Mouse (Mus musculus) cortical plate, adult 2 months (tissue): ENCODE data around the gene Kif23. TPM values are rescaled to one million over a fixed set of nuclear protein-coding genes. Genes with fewer than 3 reads are reported as not detected.

ENCODE experiments used
- H3K27ac ChIP-seq: fragments of 200-500 bp; 2 replicates; pipeline ENCODE4 v1.5.1; 2012; ENCODE audit warnings: low read length, control low read depth, inconsistent platforms; ENCODE audit not compliant: insufficient read depth
- H3K4me1 ChIP-seq: fragments of 200-500 bp; 2 replicates; pipeline ENCODE4 v1.6.1; 2011; ENCODE audit warnings: low read length; ENCODE audit not compliant: control insufficient read depth, insufficient read depth
- H3K4me3 ChIP-seq: fragments of 200-500 bp; 2 replicates; pipeline ENCODE4 v1.5.1; 2011; ENCODE audit warnings: mild to moderate bottlenecking, low read length, control low read depth; ENCODE audit not compliant: insufficient read depth
- CTCF ChIP-seq: fragments of 200-500 bp; IDR thresholded peaks from 2 replicates; pipeline ENCODE4 v1.5.1; 2011; ENCODE audit warnings: mild to moderate bottlenecking, control low read depth, low read length; ENCODE audit not compliant: insufficient read depth; ENCODE audit errors: extremely low read depth
- POLR2A ChIP-seq: fragments of 200-500 bp; IDR thresholded peaks from 2 replicates; pipeline ENCODE4 v1.6.1; 2011; ENCODE audit warnings: mild to moderate bottlenecking, low read length, control low read depth; ENCODE audit not compliant: insufficient read depth; ENCODE audit errors: extremely low read depth
- polyA plus RNA-seq: library from polyadenylated mRNA; depleted of rRNA; stranded (reverse); fragments of >200 nt; gene quantifications from 2 replicates; pipeline ENCODE4 v1.2.3, GENCODE M21; 2012

The Kif23 gene
- polyA plus RNA-seq, 1 experiment, result 2.2 TPM

DNA sequence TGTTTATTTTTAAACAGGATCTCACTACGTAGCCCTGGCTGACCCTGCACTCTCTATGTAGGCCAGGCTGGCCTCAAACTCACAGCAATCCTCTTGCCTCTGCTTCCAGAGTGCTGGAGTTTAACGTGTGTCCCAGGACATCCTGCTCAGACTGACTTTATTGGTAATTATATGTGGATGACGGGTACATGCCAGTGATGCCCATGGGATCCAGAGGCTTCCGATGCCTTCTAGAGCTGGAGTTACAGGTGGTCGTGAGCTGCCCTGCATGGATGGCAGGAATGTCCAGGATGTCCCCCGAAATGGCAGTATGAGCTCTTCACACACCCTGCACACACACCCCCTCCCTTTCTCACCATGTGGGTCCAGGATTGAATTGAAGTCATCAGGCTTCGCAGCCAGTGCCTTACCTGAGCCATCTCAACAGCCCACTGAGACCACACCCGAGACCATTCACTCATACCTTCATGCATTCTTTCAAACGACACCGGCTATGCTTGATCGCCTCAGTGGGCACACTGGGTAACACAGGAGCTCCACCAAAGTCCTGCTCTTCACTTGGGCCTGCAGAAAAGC, 37.7 kb downstream of the Kif23 start:
- no peak overlapping the region for H3K4me3 ChIP-seq
- no peaks in the 10 kb centered on the region; the same call in 1 of the 2 replicates for H3K4me1 ChIP-seq
- no peak overlapping the region for H3K27ac ChIP-seq
- TF ChIP-seq POLR2A (no peak), CTCF (no peak)

DNA sequence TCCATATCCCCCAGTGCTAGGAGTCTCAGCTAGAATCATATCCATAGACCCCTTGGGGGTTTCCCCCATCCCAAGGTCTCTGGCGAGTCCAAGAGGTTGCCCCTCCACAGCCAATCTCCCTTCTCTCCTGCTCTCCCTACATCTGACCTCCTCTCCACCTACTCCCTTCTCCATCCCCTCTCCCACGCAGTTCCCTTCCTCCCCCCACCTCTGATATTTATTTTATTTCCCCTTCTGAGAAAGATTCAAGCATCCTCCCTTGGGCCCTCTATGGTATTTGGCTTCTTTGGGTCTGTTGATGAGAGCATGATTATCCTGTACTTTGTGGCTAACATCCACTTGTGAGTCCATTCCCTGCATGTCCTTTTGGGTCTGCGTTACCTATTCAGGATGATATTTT, 38.2 kb downstream of the Kif23 start:
- no peak for TF ChIP-seq CTCF
- no peak for TF ChIP-seq POLR2A
- Histone ChIP-seq H3K27ac (no peak overlapping the region), H3K4me1 (no peaks in the 10 kb centered on the region), H3K4me3 (no peak overlapping the region)

DNA sequence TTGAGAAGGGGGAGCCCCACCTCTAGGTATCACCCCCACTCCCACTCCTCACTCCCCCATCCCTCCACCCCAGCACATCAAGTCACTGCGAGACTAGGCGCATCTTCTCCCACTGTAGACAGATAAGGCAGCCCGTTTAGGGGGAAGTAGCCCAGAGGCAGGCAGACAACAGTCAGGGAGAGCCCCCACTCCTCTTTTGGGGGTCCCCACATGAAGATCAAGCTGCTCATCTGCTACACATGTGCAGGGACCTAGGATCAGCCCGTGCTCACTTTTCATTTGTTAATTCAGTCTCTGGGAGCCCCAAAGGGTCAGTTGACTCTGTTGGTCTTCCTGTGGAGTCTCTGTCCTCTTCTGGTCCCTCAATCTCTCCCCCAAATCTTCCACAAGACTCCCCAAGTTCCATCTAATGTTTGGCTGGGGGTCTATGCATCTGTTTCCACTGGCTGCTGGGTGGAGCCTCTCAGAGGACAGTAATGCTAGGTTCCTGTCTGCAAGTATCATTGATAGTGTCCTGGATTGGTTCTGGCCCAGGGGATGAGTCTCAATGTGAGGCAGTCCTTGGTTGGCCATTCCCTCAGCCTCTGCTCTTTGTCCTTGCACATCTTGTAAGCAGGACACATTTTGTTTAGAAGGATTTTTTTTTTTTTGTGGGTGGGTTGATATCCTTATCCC, 38.8 kb downstream of the Kif23 start:
- no peak overlapping the region for H3K4me3 ChIP-seq
- no peak for TF ChIP-seq CTCF
- no peak overlapping the region for H3K27ac ChIP-seq
- 0 out of 2 replicates have a peak, but pooled peaks cover 1% of the 10 kb centered on the region for H3K4me1 ChIP-seq

DNA sequence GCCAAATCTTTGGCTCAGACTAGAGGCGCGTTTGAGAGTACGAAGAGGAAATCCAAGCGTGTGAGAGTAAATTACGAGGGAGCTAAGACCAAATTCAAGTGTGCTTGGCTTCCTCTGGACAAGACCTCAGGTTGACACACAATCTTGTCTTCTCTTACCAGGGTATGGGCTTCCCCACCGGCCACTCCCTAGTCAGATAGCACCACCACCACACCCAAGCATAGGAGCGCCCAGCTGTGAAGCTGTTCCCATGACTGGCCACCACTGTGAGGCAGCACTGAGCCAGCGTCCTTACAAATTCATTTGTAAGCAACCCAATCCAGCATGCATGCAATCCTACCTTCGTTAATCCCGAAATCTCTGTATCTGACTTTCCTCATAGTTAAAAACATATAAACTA, 39.7 kb downstream of the Kif23 start:
- no peak overlapping the region for H3K27ac ChIP-seq
- TF ChIP-seq CTCF, result peak; percentile 53
- no peak for TF ChIP-seq POLR2A
- no peak overlapping the region for H3K4me3 ChIP-seq
- peaks cover 4% of the 10 kb centered on the region; the same call in 1 of the 2 replicates for H3K4me1 ChIP-seq

DNA sequence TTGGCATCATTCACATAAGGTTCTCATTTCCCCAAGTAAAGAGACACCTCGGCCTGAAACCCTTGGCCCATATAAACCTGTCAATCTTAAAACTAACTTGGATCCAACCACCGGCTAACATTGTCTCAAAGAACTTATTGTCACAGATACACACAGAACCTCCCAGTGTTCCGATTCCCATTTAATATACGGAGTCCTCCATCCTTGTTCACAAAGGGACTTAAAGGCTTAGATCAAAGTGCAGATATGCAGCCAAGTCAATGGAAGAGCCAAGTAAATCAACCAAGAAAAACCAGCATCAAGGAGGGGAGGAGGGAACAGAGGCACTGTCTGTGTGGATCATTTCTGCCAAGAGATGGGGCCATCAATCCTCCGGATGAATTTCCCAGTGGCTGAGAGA, 41.0 kb downstream of the Kif23 start:
- no peak for TF ChIP-seq POLR2A
- no peak for TF ChIP-seq CTCF
- H3K4me1 ChIP-seq, result peaks cover 4% of the 10 kb centered on the region; the same call in 1 of the 2 replicates
- H3K27ac ChIP-seq, result no peak overlapping the region
- H3K4me3 ChIP-seq, result no peak overlapping the region

DNA sequence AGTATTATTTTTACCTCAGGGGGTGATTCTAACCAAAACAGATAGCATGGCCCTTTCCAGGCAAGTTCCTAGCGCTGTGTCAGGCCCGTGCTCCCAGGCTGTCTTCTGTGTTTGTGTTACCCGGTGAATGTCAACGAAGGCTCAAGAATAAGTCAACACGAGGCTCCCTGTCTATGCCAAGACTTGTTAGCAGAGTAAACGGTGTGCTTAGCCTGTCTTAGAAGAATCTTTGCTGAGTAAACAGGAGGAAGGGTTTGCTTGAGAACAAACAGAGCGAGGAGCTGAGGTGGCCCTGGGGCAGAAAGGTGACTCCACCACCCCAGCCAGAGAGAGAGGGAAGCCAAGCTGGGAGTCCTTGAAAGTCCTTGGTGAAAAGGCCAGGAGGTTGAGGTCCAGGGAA, 42.4 kb downstream of the Kif23 start:
- Histone ChIP-seq H3K4me3 (no peak overlapping the region), H3K4me1 (peaks cover 4% of the 10 kb centered on the region; the same call in 1 of the 2 replicates), H3K27ac (no peak overlapping the region)
- TF ChIP-seq CTCF (no peak), POLR2A (no peak)

DNA sequence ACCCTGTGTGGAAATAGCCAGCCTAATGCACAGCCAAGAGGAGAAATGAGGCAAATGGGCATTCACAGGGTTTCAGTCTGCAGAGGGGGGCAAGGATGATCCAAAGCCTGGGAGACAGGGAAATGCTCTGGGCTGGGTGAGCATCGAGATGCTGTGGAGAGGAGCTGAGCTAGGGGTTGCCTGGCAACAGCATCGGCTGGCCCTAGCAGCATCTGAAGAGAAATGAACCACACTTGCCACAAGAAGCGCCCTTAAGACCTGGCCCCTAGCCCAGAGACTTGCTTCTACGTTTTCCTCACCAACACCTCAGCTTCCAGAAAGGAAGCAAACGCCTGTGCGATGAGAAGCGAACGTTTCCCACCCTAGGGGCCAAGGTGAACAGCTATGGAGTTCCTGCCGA, 44.1 kb downstream of the Kif23 start:
- no peak overlapping the region for H3K4me3 ChIP-seq
- no peak for TF ChIP-seq POLR2A
- TF ChIP-seq CTCF, result no peak
- peaks cover 4% of the 10 kb centered on the region; the same call in 1 of the 2 replicates for H3K4me1 ChIP-seq
- H3K27ac ChIP-seq, result no peak overlapping the region

DNA sequence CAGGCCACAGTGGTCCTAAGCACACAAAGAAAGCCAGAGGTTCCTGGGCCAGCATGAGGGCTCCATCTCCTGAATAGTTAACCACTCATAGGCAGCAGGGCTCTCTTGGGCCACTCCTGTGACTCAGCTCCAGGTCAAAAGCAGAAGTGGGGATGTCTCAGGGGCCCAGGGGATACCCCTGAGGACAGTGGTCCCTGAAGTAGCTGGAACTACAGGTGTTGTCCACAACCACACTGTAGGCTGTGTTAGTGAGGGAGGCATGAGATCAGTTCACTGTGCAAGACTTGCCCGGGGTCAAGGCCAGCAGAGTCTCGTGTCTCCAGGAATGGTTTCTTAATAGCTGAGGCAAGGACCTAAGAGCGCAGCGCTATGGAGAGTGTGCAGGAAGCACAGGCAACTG, 45.0 kb downstream of the Kif23 start:
- peaks cover 4% of the 10 kb centered on the region; the same call in 1 of the 2 replicates for H3K4me1 ChIP-seq
- no peak for TF ChIP-seq CTCF
- no peak for TF ChIP-seq POLR2A
- no peak overlapping the region for H3K27ac ChIP-seq
- H3K4me3 ChIP-seq, result no peak overlapping the region

DNA sequence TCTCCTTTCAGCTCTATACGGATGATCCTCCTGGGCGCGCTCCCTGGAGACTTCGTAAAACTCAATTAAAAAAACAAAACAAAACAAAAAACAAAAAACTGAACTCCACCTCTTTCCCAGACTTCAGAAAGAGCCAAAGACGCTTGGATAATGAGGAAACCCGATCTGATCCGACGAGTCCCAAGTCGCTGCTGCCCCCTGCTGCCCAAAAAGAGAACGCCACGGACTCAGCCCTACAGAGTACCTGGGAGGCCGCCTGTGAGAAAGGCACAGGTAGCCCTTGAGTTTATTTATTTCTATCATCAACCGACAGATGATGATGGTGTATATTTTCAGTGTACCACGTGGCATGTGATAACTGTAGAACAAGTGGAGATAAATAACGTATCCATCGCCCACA, 46.8 kb downstream of the Kif23 start:
- Histone ChIP-seq H3K27ac (no peak overlapping the region), H3K4me1 (peaks cover 4% of the 10 kb centered on the region; the same call in 1 of the 2 replicates), H3K4me3 (no peak overlapping the region)
- TF ChIP-seq CTCF, result peak; percentile 79
- no peak for TF ChIP-seq POLR2A

DNA sequence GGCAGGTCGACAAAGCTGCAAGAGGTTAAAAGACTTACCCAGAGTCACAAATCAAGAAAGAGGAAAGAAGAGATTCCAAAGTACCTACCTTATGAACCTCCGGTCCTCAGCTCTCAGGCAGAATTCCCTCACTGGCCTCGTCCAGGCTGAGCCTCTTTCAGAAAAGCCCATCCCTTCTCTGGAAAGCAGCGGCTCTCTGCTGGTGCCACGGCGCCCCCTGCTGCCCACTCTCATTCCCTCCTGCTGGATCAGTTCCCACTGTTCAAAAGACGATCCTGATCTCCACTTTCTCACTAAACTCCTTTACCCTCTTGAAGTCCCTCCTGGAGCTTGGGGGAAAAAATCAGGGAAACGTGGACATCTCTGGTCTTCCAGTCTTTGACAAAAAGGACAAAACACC, 48.2 kb downstream of the Kif23 start:
- TF ChIP-seq POLR2A (no peak), CTCF (peak; percentile 79)
- H3K27ac ChIP-seq, result no peak overlapping the region
- H3K4me1 ChIP-seq, result peaks cover 4% of the 10 kb centered on the region; the same call in 1 of the 2 replicates
- H3K4me3 ChIP-seq, result no peak overlapping the region
